Mouse (Mus musculus): ENCODE results near the gene Katnbl1.

DNA sequence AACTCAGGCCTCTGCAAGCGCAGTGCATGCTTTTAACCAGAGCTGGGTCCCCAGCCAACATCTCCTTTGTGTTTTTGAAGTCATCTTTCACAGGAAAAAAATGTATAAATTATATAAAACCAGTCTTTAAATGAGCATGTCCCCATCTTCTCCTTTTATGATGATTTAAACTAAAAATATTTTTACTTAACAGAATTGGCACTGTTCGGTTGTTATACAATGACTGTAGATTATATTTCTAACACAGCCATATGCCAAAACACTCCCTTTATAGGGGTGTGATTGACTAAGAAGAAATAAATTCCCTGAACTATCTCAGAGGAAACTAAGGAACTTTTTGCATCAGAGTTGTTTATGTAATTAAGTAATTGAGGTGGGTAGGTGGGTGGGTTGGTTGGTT is 53.5 kb downstream of the Katnbl1 start:
- TF ChIP-seq POLR2A (IDR thresholded peaks at IDR 0.05; ENCODE audit: extremely low read depth, insufficient read depth, low read length) (no peak), CTCF (IDR thresholded peaks at IDR 0.05; ENCODE audit: extremely low read depth, insufficient read depth, low read length) (no peak)

Data from cortical plate, adult 2 months (tissue).